Mouse (Mus musculus) spleen, adult 18-20 months (tissue): Measurements from ENCODE around the gene Ccnjl.
A peak's percentile ranks its signal among the peaks of the same experiment; 100 is the strongest.

Experiments
- DNase-seq, 2 experiments: peaks; one replicate each; pipeline ENCODE4 v3.0.0; 2022; ENCODE audit warnings: mixed read lengths in 2 of 2

Ccnjl gene

DNA sequence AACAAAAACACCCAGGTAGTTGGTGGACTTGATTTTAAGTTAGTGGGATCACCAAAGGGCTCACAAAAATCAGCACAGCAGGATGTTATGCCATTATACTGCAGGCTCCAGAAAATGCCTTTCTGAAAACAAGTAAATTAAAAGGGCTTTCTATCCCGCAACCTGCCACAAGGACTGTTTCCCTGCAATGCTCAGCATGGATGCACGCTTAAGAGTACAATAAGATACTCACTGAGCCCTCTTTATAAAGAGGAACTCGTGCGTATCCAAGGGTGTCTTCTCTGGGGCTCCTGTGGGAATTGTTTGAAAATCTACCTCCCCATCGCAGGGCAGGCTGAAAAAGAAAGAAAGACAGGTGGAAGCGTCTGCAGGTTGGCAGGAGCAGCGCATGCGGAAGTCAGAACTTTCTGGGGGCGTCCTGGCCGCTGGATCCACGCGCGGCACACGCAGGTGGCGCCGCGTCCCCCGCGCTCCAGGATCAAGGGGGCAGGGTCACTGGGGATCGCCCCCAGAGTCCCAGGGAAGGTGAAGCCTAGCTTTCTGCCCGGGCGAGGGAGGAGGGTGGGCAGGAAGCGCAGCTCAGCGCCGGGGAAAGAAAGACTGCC lies 404 bp upstream of the Ccnjl start:
- DNase-seq, result peak in 1 of 2 experiments; percentile 25

DNA sequence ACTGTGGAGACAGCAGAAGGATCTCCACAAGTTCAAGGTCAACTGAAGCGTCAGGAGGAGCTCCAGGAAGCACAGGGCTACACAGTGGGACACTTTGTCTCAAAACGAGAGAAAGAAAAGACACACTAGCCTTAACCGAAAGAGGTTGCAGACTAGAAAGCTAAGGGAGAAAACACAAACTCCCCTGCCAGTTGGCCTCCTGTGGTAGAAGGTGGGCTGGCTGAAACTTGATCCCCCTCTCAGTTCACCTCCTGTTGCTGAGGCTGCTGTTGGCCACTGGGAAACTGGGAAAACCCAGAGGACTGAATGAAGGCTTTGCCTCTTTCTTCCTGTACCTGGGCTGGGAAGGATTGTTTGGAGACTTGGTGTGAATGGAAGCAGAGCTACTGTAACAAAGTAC lies 1.5 kb downstream of the Ccnjl start:
- DNase-seq, result no peak

DNA sequence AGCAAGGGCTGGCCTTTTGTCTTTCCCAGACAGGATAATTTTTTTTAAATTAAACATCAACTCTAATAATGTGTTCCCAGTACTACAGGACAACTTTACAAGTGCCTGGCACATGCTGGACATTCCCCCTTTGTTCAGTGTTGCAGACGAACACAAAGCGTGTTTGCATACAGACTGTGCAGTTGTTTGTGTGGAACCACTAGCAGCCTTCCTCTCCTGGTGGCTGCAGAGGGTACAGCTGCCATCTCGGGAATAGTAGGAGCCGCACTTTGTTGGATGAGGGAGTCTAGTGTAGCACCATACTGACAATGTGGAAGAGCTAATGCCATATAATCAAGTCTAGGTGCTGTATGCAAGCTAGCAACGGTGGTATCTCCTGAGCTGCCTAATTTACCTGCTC lies 3.0 kb downstream of the Ccnjl start:
- no peak for DNase-seq

DNA sequence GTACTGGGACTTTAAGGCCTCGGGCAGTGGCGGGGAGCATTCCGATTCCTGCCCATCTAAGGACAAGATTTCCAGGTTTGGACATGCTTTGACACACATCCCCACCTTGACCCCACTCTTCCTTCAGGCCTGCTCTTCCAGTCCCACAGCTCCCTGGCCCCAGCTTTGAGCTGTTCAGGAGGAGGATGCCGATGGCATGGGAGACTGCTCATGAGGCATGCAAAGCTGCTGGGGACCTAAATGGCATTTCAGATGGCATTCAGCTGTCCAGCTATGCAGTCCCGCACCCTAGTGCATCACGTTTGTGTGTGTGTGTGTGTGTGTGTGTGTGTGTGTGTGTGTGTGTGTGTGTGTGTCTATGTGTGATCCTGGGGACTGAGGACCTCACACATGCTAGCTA lies 8.5 kb downstream of the Ccnjl start:
- DNase-seq, result no peak

DNA sequence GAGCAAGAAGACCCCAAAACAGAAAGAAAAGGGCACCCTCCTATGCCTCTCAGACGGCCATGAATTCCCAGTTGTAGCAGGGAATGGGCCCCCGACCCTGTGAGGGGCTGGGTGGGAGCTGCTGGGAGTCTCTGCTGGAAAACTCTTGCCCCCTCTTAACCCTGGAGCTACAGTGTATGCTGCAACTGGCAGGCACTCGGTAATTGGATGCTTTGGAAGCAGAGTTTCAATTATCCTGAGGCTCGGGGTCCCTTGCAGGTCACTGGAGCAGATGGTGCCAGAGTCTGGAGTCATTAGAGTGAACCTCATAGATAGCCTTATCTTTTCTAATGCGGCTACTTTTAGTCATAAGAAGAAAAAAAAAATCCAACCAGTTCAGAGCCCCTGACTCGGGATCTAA lies 11.3 kb downstream of the Ccnjl start:
- DNase-seq, result no peak

DNA sequence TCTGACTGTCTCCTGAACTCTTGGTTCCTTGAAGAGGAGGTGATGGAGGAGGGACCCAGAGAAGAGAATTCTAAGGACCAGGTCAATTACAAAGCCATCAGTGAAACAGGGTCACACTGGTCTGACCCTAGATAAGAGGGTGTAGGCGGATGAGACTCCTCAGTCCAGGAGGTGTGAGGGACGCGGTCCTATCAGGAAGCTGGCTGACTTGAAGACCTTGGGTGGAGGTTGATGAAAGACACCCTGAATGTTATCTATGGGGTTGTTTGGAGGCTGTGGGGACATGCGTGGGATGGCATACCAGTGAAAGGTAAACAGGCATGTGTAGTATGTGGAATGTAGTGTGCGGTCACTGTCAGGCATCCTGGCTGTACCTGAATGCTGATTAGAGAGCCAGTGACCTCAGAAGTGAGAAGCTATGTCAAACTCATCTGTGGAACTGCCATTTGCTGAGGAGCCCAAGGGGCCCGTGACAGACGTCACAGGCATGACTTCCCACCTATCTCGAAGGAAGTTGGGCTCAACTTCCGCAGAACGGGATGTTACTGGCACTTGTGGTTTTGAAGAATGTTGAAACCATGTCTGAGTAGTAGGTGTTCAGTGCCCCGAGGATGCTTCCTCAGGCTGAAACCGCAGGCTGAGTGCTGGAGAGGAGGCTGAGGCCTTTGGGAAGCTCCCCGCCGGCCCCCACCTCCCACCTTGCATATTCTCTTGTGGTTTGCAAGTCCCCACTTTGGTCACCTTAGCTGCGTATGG lies 15.3 kb downstream of the Ccnjl start:
- DNase-seq, result no peak

DNA sequence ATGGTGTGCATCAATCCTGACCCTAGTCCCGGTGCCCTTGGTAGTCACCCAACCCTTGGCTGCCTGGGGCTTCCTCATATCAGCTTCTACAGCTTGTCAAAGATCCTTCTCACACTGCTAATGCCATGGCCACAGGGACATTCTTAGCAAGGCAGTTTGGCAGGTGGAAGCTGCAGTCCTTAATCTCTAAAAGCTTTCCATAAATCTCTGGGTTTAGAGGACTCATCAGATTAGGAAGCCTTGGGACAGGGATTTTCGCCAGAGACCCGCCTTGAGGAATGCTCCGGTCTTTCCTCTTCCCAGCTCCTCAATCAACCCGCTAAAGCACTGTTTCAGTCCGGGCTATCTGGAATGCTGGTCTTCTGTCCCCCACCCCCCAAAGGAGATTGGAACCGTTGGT lies 16.2 kb downstream of the Ccnjl start:
- DNase-seq, result no peak

DNA sequence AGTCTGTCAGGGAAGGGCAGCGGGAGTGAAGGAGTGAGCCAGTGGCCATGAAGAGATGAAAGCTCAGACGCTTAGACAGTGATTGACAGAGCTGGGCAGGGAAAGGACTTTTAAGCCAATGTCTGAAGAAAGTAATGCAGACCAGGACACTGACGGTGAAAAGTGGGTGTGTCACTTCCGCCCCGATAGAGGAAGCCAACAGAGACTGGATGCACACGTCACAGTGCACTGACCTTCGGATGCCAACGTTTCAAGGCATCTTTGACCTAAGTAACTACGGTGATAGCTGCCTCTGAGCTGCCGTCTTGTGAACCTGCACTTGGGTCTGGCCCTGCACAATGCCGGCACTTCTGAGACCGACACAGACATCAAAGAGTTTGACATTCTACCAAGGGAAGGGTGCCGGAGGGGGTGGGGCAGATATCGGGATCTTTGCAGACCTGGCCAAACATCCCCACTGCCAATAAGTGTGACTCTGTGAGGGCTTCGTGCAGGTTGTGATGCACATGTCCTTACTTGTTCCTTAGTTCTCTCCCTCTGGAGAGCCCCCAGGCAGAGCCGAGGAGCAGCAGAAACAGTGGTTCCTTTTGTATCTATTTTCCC lies 17.4 kb downstream of the Ccnjl start:
- no peak for DNase-seq

DNA sequence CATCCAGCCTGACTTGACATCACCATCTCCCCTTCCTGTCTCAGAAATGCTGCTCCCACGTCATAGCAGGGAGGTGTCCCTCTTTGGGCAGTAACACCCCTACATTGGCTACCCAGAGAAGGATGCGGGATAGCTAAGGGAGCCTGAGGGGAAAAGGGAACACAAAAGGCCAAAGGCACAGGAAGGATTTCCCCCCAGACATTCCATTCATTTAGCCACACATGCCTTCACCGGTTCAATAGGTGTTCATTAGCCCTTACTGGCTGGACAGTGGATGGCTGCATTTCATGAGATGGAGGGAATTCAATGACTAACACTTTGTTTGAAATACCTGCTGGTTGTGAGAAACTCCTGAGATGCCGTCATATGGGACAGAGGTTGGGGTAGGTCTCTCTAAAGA lies 18.1 kb downstream of the Ccnjl start:
- DNase-seq, result no peak

DNA sequence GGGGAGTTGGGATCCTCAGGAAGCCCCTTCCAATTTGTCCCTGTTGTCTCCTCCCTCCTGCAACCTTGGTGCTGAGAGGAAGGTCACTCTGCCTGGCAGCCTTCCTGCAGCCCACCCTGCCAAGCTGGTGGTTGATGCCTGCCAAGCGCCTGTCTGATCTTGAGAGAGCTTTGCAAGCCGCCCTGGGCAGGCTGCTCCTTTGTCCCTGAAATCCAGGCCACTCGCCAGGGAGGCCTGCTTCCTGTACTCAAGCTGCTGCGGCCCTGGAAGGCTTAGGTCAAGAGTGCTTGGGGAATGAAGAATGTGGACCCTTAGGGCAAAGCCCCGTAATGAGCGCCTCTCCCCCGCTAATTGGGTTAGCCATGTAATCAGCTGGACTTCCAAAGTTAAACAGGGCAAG lies 19.6 kb downstream of the Ccnjl start:
- DNase-seq, result peak in 1 of 2 experiments; percentile 11

DNA sequence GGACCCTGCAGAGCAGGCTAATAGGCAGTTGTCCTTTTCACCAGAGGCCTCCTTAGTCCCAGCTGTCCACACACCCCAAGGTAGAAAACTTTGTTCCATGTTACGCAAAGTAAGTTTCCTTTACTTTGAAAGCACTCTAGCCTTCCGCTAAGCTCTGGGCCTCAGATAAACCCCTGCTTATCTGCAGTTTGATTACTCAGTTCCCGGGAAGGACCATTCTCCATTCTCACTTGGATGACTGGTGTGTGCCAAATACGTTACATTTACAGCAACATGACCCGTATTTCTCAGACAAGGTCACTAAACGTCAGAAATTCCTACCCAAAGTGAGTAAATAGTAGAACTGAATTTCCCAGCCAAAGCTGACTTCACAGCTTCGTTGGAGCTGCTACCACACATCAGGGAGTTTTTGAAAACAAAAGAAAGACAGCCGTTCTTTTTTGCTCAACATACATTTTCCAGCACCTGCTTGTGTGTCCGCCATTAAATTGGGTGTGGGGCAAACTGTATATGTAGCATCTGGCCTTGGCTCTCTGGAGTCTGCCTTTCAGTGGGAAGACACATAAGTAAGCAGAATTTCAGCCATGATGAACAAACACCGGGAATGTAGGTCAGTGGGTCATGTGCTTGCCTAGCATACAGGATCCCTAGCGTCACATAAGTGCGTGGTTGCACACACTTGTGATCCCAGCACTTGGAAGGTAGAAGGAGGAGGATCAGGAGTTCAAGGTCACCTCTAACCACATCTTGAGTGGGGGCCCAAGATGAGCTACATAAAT lies 20.3 kb downstream of the Ccnjl start:
- no peak for DNase-seq

DNA sequence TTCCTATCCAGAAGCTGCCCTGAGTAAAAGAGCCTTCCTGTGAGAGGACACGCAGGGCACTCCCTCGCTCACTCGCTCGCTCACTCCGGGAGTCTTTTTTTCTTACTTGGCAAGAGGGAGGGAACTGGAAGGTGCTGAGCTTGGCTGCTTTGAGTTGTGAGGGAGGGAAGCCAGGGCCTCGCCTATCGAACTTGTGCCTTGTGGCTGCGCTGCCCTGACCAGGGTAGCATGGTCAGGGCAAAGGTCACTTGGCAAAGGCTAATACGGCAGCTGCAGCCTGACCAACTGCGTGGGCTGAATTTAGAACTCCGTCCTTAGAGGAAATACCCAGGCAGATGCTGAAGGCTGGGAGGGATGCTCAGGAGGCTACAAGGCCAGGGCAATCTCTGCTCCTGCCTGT lies 21.1 kb downstream of the Ccnjl start:
- peak in 1 of 2 experiments; percentile 11 for DNase-seq

DNA sequence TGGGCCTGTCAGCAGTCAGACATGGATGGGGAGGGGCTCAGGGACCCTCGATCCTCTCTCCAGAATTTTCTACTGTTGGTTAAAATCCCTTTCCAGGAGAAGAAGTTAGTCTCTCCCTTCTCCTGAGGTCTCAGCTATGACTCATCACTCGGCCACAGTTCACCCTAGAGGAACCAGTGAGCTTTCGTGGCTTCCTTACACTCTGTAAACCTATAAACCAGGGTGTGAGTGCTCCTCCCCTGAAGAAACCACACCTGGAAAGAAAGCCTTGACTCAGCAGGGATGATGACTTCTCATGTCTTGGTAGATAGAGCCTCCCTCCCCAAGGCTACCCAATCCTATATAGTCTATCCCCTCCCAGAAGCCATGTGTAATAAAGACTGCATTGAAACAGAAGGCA lies 23.2 kb downstream of the Ccnjl start:
- no peak for DNase-seq

DNA sequence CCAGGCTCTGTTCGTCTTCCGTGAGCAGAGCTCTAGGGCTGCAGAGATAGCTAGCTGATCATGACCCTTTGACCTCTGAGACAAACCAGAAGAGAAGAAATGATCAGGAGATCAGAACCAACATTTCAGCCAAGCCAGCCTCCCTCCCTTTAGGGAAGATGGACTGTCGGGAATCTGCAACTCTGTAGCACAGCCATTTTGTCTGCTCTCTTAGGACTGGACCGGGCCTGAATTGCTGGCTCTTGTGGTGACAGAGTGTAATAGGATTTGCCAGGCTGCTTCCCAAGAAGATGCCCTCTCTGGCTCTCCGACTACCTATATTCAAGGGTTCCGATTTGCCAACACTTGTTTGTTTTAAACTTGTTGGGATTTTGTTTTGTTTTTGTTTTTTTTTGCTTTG lies 24.1 kb downstream of the Ccnjl start:
- DNase-seq, result no peak

DNA sequence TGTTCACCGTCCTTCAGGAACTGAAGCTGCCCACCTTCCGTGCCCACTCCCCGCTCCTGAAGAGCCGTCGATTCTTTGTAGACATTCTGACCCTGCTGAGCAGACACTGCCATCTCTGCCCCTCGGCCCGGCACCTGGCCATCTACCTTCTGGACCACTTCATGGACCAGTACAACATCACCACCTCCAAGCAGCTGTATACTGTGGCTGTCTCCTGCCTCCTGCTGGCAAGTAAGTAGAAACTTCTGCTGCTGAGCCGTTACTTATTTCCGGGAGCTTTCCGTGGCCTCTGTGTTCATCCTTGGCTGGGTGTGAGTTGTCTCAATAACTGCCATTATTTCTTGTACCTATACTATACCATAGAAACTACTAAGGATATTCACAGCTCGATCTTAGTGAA lies 28.0 kb downstream of the Ccnjl start:
- no peak for DNase-seq

DNA sequence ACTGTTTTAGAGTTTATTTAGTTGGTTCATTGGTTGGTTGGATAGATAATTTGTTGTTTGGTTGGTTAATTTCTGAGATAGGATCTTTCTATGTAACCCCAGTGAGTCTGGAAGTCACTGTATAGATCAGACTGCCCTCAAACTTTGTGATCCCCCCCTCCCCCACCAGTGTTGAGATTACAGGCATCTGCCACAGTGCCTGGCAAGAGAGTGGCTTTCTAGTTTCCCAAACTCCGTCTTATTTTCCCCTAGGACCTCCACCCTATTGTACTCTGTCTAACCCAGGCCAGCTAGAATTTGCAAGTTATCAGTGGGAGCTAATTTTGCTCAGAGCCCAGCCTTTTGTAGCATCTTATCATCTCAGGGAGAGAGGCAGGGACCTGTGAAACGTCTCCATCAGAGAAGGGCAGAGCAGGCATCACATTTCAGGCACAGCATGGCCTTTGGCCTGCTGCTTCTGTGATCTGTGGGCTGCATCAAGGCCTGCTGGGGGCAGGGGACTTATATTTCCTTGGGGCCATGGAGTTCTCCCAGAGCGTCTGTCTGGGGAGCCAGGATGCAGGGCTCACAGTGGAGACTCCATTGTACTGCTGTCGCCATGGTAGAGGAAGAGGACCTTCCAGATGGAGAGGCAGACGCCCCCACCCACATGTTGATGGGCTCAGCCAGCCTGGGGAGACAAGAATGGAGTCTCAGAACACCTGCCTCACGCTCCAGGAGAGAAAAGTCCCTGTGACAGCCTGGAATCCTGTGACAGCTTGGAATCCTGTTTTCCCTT lies 31.1 kb downstream of the Ccnjl start:
- DNase-seq, result no peak

DNA sequence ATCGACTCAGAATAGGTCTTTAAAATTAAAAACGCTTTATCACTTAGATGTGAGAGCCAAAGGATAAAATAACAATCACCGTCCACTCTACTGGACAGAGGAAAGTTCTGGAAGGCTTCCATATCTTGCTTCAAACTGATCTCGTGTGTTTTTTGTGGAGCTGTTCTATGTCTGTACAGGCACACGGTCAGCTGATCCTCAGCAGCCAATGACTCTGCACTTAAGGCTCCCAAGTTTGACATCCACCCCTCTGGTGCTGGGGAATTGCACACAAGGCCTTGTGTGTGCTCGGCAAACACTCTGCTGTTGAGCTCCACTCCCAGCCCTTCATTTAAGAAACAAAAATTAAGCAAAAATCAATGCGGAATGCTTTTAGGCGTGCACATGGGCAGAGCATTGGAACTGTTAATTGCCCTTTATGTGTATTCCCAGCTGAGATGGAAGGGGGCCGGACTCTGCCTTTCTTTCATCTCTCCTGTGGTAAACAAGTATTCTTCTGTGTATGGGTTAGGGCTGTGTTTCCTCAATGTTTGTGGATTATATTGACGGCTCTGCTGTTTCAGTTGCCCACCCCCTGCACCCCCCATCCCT lies 35.2 kb downstream of the Ccnjl start:
- no peak for DNase-seq

DNA sequence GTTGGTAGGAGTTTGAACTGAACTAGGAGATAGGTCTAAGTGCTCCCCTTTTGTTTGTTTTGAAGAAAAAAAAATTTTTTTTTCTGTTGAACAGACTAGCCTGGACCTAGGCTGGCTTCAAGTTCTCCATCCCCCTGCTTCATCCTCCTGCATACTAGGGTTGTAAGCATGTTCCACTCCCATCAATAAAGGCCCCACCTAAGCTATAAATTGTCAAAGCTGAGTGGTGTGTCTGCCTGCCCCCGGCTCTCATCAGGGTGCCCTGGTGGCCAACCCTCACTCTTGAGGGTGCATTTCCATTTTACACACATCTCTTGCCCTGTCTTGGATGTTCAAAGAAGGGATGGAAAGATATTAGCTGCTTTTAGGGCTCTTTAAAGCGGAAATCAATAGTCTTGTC lies 36.8 kb downstream of the Ccnjl start:
- no peak for DNase-seq

DNA sequence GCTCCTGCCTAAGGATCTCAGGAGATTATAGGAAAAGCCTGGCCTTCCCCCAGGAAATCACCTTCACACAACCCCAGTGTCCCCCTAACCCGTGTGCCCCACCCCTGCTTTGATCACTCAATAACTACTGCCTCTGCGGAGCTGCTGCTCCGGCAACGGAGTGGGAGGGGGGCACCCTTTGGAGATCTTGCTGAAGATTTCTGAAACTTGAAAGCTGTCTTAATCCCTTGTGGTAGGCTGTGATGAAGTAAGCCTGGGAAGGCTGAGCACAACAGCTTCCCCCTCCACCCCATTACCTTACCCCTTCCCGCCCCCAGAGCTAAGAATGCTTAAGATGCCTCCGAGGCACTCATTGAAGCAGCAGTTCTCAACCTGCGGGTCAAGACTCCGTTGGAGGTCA lies 37.3 kb downstream of the Ccnjl start:
- DNase-seq, result no peak

DNA sequence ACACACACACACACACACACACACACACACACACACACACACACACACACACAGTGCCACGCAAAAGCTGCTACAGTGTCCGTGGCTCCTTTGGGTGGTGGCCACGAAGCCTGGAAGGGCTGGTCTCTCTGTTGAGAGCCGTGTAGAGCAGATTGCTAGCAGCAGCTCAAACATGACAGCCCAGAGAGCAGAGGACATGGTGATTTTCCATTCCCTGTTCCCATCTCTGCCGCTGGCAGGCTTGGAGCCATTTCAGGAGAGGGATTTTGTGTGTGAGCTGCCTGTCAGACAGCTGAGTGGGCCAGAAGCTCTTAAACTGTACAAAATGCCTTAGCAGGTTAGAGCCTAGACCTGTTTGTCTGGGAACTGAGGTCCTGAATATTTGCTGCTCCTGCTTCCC lies 38.1 kb downstream of the Ccnjl start:
- no peak for DNase-seq

DNA sequence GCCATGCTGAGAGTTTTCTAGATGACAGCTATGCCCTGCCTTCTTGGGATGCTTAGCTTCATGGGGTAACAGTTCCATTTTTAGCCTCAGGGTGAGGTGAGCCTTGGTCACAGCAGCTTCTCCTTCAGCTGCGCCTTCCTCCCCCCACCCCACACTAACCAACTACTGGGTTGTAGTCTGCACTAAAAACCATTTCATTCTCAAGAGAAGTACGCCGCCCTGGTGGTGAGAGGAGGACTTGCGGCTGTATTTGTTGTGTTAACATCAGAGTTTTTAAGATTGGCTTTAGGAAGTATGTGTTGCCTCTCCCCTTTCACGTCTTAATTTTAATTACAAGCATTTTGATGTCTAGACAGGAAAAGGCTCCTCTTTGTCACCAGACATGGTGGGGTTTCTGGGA lies 39.7 kb downstream of the Ccnjl start:
- peak in 1 of 2 experiments; percentile 37 for DNase-seq

DNA sequence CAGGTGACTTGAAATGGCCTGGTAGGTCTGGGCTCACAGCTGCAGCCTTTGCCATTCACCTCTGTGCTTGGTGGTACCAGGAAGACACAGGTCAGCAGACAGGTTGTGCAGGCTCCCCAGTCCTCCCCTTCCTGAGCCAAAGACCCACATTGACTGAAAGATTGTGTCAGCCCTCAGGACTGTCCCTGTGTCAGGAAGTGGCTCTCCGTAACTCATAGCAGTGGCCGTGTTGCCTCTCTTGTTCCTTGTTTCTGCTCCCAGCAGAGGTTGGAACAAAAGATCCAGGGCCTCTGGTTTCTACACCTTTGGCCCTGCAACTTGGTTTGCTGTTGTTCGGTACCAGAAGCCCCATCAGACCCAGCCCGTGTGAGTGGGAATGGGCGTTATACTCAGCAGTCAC lies 40.6 kb downstream of the Ccnjl start:
- no peak for DNase-seq
